Mouse (Mus musculus) liver, adult 2 months (tissue): ENCODE measurements around the gene Enox1.

Source experiments
- CTCF ChIP-seq: fragments of 200-500 bp; IDR thresholded peaks from 2 replicates; pipeline ENCODE4 v1.5.1; 2011; ENCODE audit warnings: low read depth, low read length, control low read depth
- POLR2A ChIP-seq: fragments of 200-500 bp; IDR thresholded peaks from 2 replicates; pipeline ENCODE4 v1.6.1; 2011; ENCODE audit warnings: low read length, control low read depth; ENCODE audit not compliant: insufficient read depth; ENCODE audit errors: extremely low read depth

DNA sequence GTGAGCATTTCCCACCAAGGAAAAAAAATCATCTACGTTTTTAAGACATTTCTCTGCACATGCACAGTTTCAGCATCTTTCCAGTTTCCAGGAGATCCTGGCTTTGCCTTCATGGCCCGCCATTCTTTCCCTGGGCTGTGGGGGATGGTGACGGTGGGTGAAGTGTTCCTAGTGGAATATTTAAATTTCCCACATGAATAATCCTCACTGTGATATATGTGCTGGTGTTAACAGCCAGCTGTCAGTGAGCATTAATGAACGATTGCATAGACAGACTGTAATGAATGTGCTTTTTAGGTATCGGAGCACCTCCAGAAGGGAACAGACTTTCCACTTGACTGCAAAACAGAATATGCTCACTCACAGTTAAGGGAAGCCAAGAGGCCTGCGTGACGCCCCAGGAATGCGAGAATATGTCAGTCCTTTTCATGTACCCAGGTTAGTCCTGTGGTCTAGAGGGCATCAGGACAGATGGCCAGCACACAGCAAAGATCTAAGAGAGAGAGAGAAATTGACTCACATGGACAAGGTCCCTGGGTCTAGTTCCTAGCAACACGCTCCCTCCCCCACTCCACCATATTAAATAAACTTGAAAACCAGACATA lies 558.5 kb downstream of the Enox1 start:
- TF ChIP-seq POLR2A (no peak), CTCF (no peak)
